10 mouse cellular contexts compared by ENCODE assay signal in genomic region chr17:32075164-32075563, GRCm38 (mm10). TPM values are rescaled to one million over a fixed set of nuclear protein-coding genes. Genes with fewer than 3 reads are reported as not detected.
DNase-seq lines count a peak whose midpoint lies in the region; ATAC-seq and TF ChIP-seq lines count a peak whose summit lies in the region.
"Had no signal": no experiment of that assay in that cellular context is flagged by ENCODE, and none has a peak within 500 bp of the region (broad histone marks: within the 10 kb centered on the region; RNA-seq: fewer than 3 reads in every experiment).

No protein-coding gene starts in this region.

- no peak for TF ChIP-seq POLR2A in thymus, adult 2 months (IDR thresholded peaks at IDR 0.05; ENCODE audit: control insufficient read depth, extremely low read depth, insufficient read depth, low read length, poor library complexity)

- no peak overlapping the region for H3K4me2 ChIP-seq in hindbrain, embryonic 11.5 days (replicated peaks; ENCODE audit: low read depth, low read length)
- H3K4me2 ChIP-seq: embryonic facial prominence, embryonic 12.5 days; liver, embryonic 15.5 days had no signal

- peaks cover 11% of the 10 kb centered on the region; the same call in 1 of the 2 replicates for H3K4me1 ChIP-seq in heart, embryonic 10.5 days
- H3K4me1 ChIP-seq in hindbrain, embryonic 11.5 days (replicated peaks; ENCODE audit: control insufficient read depth, insufficient read depth, low read length): no peaks in the 10 kb centered on the region
- H3K4me1 ChIP-seq in thymus, adult 2 months (replicated peaks; ENCODE audit: control insufficient read depth, insufficient read depth, low read length): no peaks in the 10 kb centered on the region
- H3K4me1 ChIP-seq: embryonic facial prominence, embryonic 12.5 days had no signal

- intact Hi-C loops in left cerebral cortex, postnatal 25 days (cut with DNase I): loop anchor here (2.0 kb wide), 1 partner anchor 134 kb away; no protein-coding TSS in a partner anchor

- WGBS in heart, embryonic 10.5 days: 5% methylated on average over 2 of the region's 2 CpGs
- 0% methylated on average over 2 of the region's 2 CpGs for WGBS in hindbrain, embryonic 11.5 days
- WGBS in thymus, adult 2 months: 10% methylated on average over 2 of the region's 2 CpGs

- H3K36me3 ChIP-seq in heart, embryonic 10.5 days: no peaks in the 10 kb centered on the region
- no peaks in the 10 kb centered on the region for H3K36me3 ChIP-seq in hindbrain, embryonic 11.5 days (ENCODE audit: control insufficient read depth, insufficient read depth, low read length)
- no peaks in the 10 kb centered on the region for H3K36me3 ChIP-seq in thymus, adult 2 months (ENCODE audit: control insufficient read depth, insufficient read depth, low read length)
- H3K36me3 ChIP-seq: embryonic facial prominence, embryonic 12.5 days; liver, embryonic 15.5 days had no signal

- no peak overlapping the region for H3K9ac ChIP-seq in hindbrain, embryonic 11.5 days (ENCODE audit: low read depth, low read length)
- H3K9ac ChIP-seq: embryonic facial prominence, embryonic 12.5 days; liver, embryonic 15.5 days had no signal

- H3K27me3 ChIP-seq in heart, embryonic 10.5 days (ENCODE audit: insufficient read depth, poor library complexity, severe bottlenecking): 0 out of 2 replicates have a peak, but pooled peaks cover 25% of the 10 kb centered on the region
- H3K27me3 ChIP-seq in hindbrain, embryonic 11.5 days (ENCODE audit: control insufficient read depth, insufficient read depth, low read length): no peaks in the 10 kb centered on the region
- H3K27me3 ChIP-seq in thymus, adult 2 months (ENCODE audit: control insufficient read depth, insufficient read depth, low read length): no peaks in the 10 kb centered on the region
- H3K27me3 ChIP-seq: embryonic facial prominence, embryonic 12.5 days; liver, embryonic 15.5 days had no signal

- no peak overlapping the region for H3K27ac ChIP-seq in heart, embryonic 10.5 days
- H3K27ac ChIP-seq in hindbrain, embryonic 11.5 days (ENCODE audit: low read depth, low read length): no peak overlapping the region
- no peak overlapping the region for H3K27ac ChIP-seq in thymus, adult 2 months (ENCODE audit: control insufficient read depth, insufficient read depth, low read length)
- H3K27ac ChIP-seq: embryonic facial prominence, embryonic 12.5 days; liver, embryonic 15.5 days had no signal

- peak; percentile 18 to 24 for DNase-seq in heart, adult 9 months (ENCODE audit: low spot score in 2 of 2)
- no peak for DNase-seq in heart, embryonic 10.5 days (ENCODE audit: low spot score)
- DNase-seq in ES-CJ7 (ENCODE audit: low read depth, low spot score): peak; percentile 71
- DNase-seq in cerebellum, postnatal 25 days: peak; percentile 19 to 50
- DNase-seq in hindbrain, embryonic 11.5 days (ENCODE audit: low spot score): peak; percentile 72
- peak; percentile 24 to 28 for DNase-seq in left cerebral cortex, postnatal 25 days (ENCODE audit: low spot score in 2 of 2)
- DNase-seq in thymus, adult 2 months: peak; percentile 47

- no peak overlapping the region for H3K4me3 ChIP-seq in heart, embryonic 10.5 days
- no peak overlapping the region for H3K4me3 ChIP-seq in hindbrain, embryonic 11.5 days (ENCODE audit: low read depth, low read length)
- no peak overlapping the region for H3K4me3 ChIP-seq in thymus, adult 2 months (ENCODE audit: control insufficient read depth, insufficient read depth, low read length)
- H3K4me3 ChIP-seq: embryonic facial prominence, embryonic 12.5 days; liver, embryonic 15.5 days had no signal

- no peak for ATAC-seq in hindbrain, embryonic 11.5 days (ENCODE audit: low FRiP score)
- ATAC-seq in monocyte, adult 5-6 weeks (replicated peaks; ENCODE audit: insufficient number of reproducible peaks, low FRiP score, low TSS enrichment, poor library complexity, severe bottlenecking): 0 out of 2 replicates have a peak, but pooled peaks have one; percentile 15

- H3K9me3 ChIP-seq in heart, embryonic 10.5 days: 0 out of 2 replicates have a peak, but pooled peaks cover 2% of the 10 kb centered on the region
- H3K9me3 ChIP-seq in hindbrain, embryonic 11.5 days (ENCODE audit: control insufficient read depth, low read length): no peaks in the 10 kb centered on the region
- H3K9me3 ChIP-seq: liver, embryonic 15.5 days had no signal

- TF ChIP-seq CTCF in thymus, adult 2 months (IDR thresholded peaks at IDR 0.05; ENCODE audit: borderline replicate concordance, control insufficient read depth, extremely low read depth, insufficient read depth, low read length, poor library complexity): peak; percentile 89

RNA-seq across cellular contexts. Expression of gene Hsf2bp, which starts 39.0 kb away (rescaled TPM):
- polyA plus RNA-seq in heart, embryonic 10.5 days (2016; fragmentation: Nextera tagmentation; extraction: Ambion mirVana): 0.57 and 0.62 TPM in 2 replicates
- polyA plus RNA-seq in hindbrain, embryonic 11.5 days (2014; fragmentation: Nextera tagmentation; extraction: Ambion mirVana): 0.57 and 0.64 TPM in 2 replicates
- total RNA-seq in left cerebral cortex, postnatal 25 days (2021): 1 to 10 TPM in 1 of 2 experiments, under 1 TPM in 1; 0.62 to 1.1 TPM
- total RNA-seq in monocyte, adult 5-6 weeks (2017): not detected in 3 replicates
- polyA plus RNA-seq in thymus, adult 2 months (2012; rRNA removed): 0.32 and 0.54 TPM in 2 replicates

RNA-seq across cellular contexts. Expression of gene Rrp1b, which starts 39.3 kb away (rescaled TPM):
- 51.2 and 76.6 TPM in 2 replicates for polyA plus RNA-seq in heart, embryonic 10.5 days (2016; fragmentation: Nextera tagmentation; extraction: Ambion mirVana)
- 51.7 and 65.0 TPM in 2 replicates for polyA plus RNA-seq in hindbrain, embryonic 11.5 days (2014; fragmentation: Nextera tagmentation; extraction: Ambion mirVana)
- 10 to 100 TPM; 15.8 to 19.8 TPM for total RNA-seq in left cerebral cortex, postnatal 25 days (2021)
- total RNA-seq in monocyte, adult 5-6 weeks (2017): 45.7 to 57.2 TPM (median 48.0 TPM) in 3 replicates
- 15.8 and 17.2 TPM in 2 replicates for polyA plus RNA-seq in thymus, adult 2 months (2012; rRNA removed)
